Mouse (Mus musculus) adrenal gland, postnatal 25 days (tissue): ENCODE measurements around the gene Grap. TPM values are rescaled to one million over a fixed set of nuclear protein-coding genes. Genes with fewer than 3 reads are reported as not detected.

ENCODE experiments used
- DNase-seq: peaks from one replicate; pipeline ENCODE4 v3.0.0; 2021; ENCODE audit warnings: mixed read lengths
- total RNA-seq: library from RNA; stranded (reverse); gene quantifications from 2 replicates; pipeline ENCODE4 v1.2.3, GENCODE M21; 2021

The Grap gene
- total RNA-seq, 1 experiment from 2014 or later = 9.4 TPM

DNA sequence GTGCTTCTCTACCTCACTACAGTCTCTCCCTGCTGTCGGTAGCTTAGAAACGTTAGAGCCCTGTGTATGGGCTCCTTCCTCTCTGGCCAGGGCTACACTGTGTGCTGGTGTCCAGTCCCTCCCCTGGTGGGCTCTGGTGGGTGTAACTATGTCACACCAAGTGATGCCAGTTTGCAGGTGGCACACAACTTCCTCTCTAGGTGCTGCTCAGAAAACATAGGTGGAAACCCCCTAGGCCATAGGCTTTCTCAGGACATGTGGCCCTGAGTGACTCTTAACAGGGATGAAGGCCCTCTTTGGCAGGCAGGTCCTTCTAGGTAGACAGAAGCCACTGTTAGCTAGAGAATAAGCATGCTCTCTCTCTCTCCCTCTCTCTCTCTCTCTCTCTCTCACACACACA lies 4.4 kb downstream of the Grap start:
- DNase-seq = no peak

DNA sequence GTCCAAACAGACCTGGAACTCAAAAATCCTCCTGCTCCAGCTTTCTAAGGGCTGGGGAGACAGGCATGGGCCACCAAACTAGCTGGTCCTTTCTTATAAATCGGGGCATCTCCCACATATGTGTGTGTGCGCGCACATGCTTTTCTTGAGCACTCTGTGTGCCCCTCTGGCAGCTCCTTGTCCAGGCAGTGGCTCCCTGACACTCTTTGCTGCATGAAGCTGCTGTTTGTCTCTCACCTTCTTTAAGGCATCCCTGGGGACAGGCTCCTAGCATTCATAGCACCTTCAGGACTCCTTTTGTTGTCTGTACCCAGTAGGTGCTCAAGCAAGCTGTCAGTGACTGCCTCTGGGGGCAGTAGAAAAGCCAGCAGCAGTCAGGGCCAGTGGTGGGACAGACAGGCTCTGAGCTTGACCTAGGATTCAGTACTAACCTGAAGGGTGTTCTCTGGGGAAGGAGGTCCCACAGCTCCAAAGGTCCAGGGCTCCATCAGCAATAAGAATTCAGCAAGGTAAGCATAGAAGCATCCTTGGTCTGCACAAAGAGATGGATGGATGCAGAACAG lies 5.4 kb downstream of the Grap start:
- no peak for DNase-seq

DNA sequence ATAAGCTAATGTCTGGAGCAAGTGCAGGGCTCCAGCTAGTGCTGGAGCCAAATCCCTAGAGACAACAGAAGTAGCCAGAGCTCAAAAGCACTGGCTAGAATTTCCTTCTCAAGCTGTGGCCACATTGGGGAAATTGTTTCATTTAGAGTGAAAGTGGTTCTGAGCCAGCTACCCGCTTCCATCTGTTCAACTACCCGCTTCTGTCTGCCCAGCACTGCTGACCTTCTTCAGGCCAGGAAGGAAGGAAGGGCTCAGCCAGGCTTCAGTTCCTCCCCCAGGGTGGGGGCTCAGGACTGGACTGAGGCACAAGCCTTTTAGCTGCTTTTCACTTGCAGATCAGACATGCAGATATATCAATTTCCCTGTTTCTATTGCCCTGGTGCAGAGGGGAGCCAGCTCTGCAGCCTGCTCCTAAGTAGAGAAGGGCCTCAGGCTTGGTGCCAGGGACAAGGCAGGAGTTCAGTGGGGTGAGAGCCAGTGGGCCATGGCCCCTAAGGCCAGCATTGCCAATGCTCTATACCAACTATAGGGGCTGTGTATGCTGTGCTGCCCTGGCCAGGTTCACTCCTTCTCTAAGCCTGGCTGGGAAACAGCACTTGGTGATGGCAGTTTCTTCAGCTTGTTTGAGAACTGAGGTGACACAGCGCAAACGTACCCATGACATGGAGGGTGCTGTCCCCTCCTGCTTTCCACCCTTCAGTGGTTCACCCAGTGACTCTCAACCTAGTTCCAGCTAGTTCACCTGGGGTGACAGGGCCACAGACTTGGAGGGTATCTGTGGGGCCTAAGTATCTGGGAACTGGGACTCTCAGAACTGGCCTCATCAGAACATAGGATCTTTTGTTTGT lies 6.2 kb downstream of the Grap start:
- no peak for DNase-seq

DNA sequence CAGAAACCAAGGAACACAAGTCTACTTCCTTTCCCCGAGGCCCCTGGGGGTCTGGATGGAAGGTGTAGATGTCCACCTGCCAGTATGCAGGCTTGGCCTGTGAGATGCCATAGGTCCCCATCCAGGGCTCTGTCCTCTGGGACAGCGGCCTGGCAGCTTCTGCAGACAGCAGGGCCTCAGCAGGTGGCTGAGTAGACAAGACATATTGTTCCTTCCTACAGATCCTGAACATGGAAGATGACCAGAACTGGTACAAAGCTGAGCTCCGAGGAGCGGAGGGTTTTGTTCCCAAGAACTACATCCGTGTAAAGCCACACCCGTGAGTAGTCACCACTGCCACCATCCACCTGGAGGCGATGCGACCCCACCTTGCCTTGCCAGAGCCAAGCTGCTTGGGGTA lies 6.9 kb downstream of the Grap start:
- no peak for DNase-seq

DNA sequence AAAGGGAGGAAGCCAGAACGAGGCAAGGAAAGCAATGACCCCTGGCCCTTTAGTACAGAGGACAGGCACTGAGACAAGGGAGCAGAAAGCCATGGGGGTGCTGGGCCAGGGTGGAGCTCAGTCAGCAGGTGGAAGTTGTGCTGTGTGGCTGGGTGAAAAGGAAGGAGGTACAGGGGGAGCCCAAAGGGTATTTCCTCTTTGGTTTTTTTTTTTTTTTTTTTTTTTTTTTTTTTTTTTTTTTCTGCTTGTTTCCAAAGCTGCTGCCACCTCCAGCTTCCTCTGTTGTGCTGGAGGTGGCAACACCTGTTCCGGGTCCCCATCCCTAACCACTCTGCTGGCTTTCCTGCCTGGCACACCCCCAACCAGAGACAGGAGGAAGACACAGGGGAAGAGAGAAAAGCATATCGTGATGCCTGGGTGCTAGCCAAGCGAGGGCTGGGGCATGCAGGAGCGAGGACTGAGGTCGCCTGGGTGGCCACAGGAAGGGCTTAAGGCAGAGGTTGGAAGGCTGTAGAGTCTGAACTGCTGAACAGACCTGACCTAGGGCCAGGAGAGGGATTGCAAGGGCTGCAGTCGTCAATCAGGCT lies 7.8 kb downstream of the Grap start:
- DNase-seq = no peak

DNA sequence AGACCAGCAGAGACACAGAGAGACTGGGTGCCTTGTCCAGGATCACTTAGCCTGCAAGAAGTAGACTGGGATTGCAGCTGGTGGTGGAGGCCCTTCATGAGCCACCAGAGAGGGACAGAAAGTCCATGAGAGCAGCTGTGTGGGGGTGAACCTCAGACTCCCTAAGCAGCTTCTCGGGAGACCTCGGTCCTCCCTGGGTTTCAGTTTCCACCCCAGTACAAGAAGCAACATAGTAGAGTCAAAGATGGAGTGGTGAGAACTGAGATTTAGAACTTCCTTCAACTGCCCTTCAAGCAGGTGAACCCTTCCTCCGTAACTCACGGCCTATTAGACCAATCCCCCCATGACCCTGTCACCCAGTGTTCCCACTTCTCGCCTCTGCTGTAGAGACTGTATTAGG lies 9.1 kb downstream of the Grap start:
- no peak for DNase-seq

DNA sequence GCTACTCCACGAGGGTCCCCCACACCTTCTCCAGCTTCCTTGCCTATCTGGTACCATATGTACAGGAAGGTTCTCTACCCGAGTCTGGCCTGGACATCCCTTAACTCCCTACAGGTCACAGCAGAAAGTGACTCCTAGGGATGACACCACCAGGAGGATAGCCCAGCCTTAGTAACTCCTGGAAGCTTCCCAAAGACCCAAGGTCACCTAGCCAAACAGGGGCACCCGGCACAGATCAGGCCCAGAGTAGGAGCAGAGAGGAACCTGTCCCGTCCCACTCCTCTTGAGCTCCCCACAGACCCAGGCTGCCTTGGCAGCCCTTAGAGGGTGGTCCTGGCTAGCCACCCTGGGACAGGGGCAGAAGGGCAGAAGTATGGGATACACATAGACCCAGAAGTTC lies 12.3 kb downstream of the Grap start:
- DNase-seq = no peak

DNA sequence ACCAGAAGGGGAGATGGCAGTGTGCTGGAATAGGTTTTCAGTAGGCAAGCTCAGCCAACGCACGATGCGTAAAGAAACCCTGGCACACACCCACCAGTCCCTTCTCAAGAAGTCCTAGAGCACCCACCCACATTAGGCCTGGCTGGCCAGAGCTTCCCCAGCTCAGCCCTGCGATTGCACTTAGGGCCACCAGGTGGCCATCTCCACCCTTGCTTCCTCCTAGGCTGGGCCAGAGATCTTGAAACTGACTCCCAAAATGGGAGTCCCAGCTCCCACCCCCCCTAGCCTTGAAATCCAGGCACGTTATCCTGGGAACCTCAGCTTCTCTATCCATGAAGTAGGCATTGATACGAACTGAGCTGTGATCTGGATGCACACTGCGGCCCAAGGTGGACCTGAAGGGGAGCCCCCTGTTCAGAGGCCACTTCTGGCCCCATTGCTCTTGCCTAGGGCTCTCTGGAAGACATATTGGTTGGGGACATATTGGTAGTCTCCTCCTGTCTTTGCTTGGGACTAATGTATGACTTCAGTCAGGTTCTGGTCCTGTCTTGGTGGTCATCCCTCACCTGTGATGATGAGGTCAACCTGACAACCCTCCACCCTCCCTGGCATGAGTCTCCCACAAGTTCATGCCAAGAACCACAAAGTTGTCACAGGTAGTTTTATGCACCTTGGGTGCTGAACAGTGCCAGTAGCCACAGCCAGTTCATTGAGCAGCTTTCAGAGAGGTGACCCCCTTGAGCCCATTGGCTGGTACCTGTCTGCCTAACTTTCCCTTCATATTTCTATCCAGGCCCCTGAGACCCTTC lies 13.1 kb downstream of the Grap start:
- peak; percentile 56 for DNase-seq

DNA sequence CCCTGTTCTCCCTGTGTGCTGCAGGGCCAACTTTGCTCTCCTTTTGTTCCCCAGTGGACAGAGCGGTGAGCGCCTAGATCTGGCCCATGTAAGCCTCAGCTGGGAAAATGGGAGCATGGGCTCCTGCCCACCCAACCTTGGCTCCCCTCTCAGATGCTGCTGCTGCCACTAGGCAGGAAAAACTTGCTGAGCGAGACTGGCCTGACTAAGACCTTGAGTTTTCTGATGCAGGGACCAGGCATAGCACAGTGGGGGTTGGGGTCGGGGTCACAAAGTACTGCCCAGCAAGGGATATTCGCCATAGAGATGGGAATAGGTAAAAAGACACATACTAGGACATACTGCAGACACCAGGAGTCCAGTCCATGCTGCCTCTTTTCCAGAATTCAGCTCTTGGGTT lies 14.2 kb downstream of the Grap start:
- DNase-seq = no peak

DNA sequence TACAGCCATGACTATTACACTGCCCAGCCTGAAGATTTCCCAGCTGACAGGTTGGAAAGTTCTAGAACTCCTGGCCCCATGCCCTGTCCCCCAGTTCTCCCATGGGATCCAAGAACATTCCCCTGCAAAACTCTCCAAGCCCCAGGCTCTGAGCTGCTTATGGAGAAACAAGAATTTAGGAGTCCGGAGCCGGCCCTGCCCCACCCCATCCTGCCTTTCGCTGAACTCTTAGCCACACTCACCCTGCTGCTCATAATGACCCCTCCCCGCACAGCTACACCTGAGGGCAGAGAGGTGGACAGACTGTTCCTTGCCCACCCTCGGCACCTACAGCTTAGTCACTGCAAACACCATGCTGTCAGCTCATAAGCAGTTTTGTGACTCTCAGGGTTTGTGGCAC lies 14.7 kb downstream of the Grap start:
- DNase-seq = no peak

DNA sequence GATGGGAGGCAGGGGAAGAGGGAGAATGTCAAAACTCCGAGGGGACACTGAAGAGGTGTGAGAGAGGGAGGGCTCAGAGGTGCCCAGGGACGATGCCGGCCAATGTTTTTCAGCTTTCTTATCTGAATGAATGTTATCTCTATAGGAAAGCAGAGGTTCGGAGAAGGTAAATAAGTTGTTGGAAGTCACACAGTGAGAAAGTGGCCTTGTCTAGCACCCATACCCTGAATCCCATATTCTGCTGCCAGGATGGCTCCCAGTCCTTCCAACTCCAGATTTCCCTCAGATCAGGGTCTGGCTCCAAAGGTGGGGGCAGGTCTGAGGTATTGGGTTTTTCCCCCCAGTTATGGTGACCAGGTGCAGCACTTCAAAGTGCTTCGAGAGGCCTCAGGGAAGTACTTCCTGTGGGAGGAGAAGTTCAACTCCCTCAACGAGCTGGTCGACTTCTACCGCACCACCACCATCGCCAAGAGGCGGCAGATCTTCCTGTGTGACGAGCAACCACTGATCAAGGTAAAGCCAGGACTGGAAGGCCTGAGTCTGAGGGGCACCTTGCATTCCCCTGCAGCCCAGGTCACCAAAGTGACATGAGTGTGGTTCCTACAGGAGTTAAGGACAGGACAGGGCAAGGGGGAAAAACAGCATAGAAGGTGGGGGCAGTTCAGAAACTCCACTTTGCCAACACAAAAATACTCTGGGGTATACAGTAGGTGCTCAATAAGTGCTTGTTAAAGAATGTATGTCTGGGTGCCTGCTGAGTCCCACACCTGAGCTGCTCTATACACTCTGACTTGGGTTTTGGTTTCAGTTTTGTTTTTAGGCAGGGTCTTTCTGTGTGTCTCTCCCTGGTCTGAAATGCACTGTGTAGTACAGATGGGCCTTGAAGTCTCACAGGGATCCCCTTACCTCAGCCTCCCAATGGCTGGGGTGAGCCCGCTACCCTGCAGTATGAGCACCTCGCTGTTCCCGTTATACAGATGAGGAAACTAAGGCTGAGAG lies 16.7 kb downstream of the Grap start:
- DNase-seq = no peak

DNA sequence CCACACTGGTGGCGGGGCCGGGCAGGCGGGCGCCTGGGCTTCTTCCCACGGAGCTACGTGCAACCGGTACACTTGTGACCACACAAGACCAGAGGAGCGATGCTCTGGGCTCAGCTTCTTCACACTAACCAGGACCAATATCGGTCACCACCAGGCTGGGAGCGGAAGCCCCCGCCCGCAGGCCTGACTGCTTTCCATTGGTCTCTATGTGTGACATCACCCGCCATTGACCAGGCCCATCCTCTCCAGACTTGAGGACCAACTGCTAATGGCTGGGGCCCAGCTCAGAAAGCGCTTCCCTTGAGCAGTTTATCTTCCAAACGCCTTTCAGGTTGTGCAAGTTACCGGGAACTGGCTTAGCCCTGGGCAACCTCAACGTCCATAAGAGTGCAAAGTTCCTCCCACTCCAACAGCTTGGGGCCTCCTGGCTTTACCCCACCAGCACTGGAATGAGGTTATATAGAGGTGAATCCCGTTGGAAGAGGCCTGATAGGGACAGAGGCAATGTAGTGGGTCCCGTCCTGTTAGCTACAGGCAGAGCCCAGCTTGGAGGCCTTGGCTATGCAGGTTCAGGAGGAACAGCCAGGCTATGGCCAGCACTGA lies 18.8 kb downstream of the Grap start:
- no peak for DNase-seq

DNA sequence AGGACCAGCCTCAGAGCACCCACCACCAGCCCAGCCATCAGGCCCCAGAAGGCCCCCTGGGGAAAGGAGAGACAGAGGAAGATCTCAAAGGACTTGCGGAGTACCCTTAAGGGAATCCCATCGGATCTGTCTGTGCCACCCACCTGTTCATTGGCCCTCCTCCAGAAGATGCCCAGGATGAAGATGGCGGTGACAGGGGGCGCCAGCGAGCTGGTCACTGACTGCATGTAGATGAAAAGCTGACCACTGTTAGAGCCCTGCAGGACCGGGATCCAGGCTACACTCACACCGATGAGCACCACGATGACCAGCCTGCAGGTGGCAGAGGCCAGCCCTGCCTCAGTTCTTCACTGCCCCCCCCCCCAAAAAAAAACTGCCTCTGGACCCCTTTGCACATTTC lies 20.6 kb downstream of the Grap start:
- DNase-seq = peak; percentile 59

DNA sequence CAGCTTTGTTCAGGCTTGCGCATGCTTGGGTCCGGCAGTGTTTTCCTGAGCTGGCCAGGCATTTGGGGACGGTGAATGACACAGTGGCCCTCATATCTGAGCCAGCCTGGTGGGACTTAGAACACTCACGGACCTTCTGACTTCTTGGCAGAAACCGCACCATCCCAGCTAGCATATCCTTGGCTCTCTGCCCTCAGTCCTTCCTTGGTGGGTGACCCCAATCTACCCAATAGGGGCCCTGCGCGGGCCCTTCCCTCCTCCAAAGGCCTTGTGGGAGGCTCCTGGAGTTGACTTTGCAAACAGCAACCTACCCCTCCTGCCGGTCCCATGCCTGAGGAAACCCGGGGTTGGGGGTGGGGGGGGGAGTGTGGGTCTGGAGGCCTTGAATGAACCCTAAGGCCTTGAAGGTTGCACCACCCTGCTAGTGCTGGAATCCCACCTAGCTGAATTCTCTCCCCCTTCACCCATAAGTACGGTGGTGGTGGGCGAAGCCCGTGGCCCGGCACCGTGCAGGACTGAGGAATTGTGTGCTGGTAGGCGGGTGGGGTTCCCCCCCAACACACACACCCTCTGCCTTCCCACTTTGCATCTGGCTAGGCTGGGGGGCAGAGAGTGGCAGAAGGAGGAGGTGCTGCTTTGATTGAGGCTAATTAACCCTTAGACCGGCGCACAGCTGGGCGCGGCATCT lies 21.2 kb downstream of the Grap start:
- no peak for DNase-seq

DNA sequence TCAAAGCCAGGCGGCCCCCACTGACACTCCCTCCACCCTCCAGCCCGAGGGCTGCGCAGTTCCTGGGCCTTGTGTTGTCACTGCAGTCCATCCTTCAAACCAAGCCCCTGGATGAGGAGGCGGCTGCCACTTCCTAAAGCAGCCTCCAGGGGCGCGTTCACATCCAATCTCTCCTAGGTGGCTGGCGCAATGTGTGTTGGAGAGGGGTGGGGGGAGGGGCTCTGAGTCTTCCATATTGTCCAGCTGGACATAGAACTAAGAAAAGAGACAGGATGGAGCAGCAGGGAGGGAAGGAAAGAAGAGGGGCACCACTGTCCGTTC lies 21.7 kb downstream of the Grap start:
- no peak for DNase-seq

DNA sequence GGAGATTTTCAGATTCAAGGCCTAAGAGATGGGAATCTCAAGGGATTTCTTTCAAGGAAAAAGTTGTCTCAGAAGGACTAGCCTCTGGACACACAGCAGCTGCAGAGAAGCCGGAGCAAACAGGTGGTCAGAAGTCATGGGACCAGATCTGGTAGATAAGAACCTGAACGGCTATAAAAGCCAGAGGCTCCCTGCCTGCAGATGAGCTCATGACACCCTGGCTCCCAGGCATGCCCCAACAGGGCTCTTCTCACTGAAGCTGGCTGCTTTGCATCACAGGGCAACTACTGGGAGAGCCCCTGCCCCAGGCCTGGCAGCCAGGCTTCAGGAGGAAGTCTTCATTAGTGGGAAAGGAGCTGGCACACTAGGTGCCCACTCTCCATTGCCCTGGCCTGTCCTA lies 22.3 kb downstream of the Grap start:
- DNase-seq = no peak

DNA sequence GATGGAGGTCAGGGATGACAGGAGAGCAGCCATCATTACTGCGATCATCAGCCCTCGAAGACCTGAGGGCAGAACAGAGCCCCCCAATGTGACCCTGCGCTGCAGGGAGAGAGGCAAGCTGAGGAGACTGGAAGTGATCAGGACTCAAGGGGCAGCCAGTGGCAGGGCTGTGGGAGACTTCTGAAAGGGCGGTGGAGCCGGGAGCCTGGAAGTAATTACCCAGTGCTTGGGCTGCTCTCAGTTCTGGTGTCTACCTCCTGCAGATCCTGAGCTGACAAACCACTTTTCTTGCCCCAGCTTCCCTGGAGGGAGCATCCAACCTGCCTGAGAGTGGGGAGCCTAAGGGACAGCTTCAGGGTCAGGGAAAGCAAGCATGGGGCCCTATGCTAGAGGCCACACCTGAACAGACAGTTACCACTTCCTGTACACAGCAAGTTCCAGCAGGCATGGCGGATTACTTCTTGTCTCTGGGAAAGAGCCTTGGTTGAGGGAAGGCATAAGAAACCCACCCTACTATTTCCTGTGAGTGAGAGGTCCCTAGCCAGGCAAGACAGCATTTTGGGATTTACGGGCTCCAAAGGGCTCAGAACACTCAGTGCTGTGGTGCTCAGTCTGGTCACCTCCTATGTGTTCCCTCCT lies 23.3 kb downstream of the Grap start:
- no peak for DNase-seq

DNA sequence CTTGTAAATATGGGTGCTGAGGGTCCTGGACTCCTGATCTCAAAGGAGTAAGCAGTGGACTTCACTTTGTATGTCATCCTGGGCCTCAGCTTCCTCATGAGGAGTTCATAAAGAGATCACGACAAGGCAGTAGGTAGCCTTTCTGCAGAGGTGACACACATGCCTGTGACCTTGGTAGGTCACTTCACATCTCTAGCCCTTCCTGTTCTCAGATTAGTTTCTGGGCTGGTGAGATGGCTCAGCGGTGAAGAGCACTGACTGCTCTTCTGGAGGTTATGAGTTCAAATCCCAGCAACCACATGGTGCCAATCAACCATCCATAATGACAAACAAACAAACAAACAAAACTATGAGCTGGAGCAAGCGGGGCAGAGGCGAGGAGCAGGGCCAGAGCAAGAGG lies 24.6 kb downstream of the Grap start:
- no peak for DNase-seq

DNA sequence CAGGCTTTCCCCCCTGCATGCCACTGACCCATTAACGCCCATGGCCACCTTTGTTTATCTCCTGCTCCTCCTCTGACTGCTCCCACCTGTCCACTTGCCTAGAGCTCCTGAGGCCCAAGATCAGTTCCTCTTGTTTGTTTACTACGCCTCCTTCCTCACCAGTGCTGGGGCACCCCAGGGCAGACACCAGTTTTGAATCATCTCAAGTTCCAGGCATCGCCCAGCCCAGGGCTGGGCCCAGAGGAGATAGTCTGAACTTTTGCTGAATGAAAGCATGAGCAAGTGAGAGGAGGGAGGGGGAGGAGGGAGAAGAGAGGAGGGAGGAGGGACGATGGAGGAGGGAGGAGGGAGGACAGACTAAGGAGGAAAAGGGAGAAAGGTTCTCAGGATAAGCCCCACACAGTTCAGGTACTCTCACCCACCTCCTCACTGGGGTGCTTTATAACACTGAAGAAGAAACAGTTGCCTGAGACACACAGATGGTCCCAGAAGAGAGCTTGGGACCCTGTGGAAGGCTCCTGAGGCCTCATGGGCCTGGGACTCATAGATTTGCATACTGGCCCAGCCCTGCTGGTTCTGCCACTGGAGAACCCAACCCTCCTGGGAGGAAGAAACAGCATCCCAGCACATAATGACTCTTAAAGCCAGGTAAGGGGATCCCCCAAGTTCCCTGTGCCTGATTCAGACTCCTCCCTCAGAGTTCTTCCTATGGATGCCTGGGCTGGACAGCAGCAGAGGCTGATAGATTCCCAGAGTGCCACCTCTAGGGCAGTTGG lies 26.2 kb downstream of the Grap start:
- no peak for DNase-seq
